Mouse (Mus musculus): ENCODE measurements around the gene Pdxk.
"Not testable (repeated sequence)": the region's sequence is repeated elsewhere in the genome, so short reads cannot be mapped to it uniquely, and the experiment has no call there.

Pdxk gene

DNA sequence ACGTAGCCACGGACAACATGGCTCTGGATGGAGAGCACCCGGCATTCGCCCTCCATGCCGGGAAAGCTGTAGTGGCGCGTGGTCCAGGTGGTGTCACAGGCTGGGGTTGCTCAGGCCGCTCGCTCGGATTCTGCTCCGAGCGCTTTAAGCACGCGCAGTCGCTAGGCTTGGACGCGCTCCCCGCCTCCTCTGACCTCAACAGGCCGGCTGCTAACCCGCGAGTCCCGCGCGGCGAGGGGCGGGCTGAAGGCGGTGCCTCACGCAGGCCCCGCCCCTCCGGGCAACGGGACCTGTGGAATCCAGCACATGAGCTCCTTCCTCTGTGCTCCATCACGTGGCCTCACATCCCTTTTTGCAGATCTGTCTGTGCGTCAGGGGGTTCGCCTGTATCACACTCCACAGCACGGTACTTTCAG lies at the start of gene Pdxk:
Gene Pdxk (minus strand): TSS at position 184 of the 416 bp plus-strand sequence.
- DNase-seq (ENCODE audit: low read depth, low spot score), result peak; percentile 80

DNA sequence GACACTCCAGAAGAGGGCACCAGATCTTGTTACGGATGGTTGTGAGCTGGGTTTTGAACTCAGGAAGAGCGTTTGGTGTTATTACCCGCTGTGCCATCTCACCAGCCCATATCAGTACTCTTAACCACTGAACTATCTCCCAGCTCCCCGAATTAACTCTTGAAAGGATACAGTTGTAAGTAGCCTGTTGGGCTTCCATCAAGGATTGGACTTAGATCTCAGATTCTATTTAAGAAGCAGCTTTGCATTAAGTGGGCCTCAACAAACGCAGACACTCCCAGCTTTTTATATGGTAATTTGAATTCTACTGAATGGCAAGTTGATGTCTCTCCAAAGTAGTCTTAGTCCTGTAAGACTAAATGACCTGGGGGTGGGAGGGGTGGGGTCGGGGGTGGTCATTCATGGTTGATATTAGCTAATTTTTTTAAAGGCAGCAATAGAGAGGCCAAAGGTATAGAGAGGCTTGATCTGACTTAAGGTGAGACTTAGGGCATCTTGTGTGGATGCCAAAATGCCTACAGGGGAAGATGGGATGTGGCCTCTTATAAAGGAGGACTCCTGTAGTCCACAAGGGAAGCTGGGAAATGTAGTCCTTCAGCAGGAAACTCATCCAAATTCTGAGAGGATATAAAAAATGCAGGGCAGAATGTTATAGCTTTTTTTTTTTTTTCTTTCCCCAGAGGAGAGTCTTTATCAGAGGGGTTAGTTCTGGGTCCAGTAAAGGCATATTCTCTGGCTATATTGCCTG lies 38.4 kb upstream of the Pdxk start:
- no peak for DNase-seq (ENCODE audit: low read depth, low spot score)

DNA sequence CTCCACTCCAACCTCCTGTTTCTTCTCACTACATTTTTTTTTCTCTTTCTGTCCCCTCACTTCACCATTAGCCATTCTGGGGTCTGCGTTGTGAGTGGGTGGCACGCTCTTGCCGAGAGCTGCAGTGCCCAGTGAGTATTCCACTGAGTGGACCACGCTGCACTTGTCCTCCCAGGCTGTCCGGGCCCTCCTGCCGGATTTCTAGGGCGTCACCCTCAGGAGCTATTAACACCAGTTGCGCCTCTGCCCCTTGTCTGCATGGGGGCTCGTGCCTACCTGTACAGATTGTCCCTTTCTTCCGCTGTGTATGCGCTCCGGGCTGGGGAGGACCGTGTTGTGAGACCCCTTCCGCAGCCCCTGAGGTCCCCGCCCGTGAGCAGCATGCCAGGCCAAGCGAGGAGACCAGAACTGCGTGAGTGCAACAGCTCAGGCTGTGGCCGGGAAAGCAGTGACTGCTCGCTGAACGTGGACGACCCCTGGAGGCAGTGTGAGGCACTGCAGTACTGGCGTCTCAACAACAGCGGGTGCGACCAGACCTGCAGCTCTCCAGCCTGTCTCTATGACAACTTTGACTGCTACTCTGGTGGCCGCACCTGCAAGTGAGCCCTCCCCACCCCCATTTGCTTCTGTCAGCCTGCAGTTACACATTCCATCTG lies 22.8 kb upstream of the Pdxk start:
- peak; percentile 68 for DNase-seq (ENCODE audit: low read depth, low spot score)

DNA sequence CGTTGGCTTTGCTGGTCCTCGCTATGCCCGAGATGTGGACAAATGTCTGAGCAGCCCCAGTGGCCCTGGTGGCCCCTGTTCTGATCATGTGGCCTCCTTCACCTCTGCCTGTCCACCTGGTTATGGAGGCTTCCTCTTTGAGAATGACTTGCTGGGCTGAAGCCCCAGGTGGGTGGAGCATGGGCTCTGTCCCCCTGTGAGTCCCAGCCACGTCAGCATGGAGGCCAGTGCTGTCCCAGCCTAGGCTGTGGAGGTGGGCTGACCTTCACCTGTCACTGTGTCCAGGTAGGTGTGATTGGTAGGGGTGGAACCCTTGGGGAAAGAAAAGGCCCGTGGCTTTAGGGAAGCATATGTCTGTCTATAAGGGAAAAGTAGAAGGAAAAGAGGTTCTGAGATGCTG lies 22.1 kb upstream of the Pdxk start:
- no peak for DNase-seq (ENCODE audit: low read depth, low spot score)

DNA sequence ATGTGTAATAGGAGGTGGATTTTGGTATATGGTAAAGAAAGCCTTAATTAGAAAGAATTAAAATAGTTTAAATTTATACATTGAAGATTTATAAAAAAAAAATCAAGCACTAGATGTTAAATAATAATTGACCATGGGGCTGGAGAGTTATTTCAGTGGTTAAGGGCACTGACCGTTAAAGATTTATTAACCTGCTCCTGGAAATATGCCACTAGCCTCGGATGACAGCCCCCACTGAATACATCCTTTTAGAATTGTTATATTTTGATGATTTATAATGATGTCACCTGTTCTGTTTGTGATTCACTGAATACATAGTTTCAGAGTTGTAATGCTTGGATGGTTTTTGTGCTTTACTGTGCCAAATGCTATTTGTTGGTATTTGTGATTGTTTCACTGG lies 20.6 kb upstream of the Pdxk start:
- not testable (repeated sequence) for DNase-seq (ENCODE audit: low read depth, low spot score)

DNA sequence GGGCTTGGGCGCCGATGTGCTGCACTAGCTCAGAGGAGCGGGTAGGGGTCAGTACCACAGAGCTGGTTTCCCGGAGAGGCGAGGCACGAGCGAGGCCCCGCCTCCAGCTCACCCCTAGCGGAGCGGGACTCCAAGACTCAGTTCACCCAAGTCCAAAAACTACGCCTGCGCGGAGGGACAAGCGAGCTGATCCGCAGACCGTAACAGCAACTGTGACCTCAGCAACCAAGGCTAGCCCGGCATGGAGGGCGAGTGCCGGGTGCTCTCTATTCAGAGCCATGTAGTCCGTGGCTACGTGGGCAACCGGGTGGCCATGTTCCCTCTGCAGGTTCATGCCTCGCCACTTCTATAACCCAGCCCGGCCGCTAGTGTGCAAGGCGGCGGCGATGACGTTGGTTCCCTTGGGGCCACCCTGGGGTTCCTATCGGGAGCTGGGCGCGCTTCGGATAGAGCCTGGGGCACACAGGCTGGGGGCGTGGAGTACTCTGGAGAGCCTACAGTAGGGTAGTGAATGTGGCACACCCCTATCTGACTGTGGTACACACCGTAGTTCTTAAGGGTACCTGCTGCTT lies 17.2 kb upstream of the Pdxk start:
- DNase-seq (ENCODE audit: low read depth, low spot score), result peak; percentile 84

DNA sequence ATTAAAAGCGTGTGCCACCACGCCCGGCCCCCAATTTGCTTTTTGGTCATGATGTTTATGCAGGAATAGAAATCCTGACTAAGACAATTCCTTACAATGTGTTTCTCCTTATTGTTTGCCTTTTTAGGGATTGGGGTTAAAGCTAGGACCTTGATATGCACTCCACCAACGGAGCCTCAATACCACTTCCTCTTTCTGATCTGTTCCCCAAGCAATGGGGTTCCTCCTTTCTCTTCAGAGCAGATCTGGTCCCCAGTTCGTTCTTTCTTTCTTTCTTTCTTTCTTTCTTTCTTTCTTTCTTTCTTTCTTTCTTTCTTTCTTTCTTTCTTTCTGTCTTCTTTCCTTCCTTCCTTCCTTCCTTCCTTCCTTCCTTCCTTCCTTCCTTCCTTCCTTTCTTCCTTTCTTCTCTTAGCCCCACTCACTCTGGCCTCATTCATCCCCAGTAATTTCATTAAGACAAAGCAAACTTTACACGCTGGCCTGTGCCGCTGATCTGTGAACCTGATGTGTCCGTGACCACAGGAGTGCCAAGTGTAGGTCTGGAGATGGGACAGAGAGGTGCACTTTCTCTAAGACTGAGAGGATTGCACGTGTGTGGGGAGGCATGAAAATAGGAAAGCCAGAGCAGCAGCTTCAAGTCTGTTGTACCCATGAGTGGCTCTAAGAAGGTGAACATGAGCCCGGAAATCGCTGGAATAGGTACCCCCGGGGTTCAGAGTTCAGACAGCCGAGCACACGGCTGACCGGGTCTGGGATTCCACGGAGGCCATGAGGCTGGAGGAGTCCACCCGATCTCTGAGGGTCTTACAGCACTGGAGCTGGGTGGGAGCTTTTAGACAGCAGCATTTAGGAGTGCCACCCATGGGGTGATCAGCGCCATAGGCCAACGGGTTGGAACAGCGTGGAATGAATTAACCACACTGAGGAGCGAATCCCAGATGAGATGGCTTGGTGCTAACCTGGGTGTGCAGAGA lies 16.5 kb upstream of the Pdxk start:
- no peak for DNase-seq (ENCODE audit: low read depth, low spot score)

DNA sequence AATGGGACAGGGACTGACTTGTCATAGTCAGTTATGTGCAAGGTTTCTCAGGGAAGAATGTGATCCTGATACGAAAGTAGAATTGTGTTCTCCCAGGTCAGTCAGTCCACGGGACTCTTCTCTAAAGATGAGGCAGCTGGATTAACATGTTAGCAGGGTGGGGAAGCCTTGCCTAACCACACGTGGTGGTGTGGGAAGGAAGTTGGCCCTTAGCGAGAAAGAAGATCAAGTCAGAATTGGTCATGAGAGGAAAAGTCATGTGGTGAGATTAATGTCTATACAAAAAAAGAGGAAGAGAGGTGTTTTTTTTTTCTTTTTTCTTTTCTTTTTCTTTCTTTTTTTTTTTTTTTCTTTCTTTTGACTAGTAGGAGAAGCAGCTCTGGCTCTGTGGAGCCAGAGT lies 12.0 kb upstream of the Pdxk start:
- DNase-seq (ENCODE audit: low read depth, low spot score), result no peak

DNA sequence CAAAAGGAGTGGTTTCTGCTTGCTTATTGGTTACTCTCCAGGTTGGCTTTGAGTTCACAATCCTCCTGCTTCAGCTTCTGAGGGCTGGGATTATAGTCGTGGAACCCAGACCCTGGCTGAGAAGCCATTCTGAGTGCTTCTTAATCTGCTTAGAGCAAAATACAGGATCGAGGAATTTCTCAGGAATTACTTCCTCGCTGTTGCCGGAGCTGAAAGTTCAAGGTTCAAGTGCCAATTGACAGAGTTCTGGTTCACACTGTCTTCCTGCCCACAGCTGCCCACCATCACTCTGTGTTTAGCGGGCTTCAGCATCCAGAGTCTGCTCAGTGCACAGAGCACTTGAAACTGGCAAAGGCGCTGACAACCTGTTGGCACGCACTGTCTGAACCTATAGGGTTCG lies 10.0 kb upstream of the Pdxk start:
- DNase-seq (ENCODE audit: low read depth, low spot score), result no peak

DNA sequence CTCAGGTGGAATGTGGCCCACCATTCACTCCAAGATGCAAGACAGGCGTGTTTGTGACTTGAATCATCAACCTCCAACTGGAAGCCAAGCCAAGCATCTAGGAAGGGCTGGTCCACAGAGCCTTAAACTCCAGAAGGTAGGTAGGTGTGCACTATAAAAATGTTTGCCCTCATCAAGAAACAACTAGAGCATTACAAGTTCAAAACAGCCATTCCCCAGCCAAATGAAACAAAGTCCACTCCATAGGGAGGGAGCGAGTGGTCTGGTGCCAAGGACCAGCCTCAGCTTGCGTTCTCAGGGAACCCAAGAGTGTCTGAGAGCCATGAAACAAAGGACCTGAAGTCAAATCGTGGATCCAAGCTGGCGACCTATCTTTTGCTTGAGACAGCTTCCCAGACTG lies 8.7 kb upstream of the Pdxk start:
- DNase-seq (ENCODE audit: low read depth, low spot score), result no peak

DNA sequence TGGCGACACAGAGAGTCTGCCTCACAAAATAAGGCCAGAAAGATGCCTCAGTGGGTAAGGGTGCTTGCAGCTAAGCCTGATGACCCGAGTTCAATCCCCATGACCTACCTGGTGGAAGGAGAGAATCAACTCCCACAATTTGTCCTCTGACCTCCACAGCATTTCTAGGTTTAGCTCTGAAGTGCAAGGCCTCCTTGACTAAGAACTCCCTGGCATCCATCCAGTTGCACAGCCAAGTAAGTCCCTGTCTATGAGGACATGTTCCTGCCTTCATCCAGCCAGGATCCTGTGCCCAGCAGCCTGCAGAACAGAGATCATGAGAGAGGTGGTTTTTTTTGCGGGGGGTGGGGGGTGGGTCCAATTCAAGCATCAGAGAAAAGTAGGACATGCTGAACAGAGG lies 7.3 kb upstream of the Pdxk start:
- no peak for DNase-seq (ENCODE audit: low read depth, low spot score)

DNA sequence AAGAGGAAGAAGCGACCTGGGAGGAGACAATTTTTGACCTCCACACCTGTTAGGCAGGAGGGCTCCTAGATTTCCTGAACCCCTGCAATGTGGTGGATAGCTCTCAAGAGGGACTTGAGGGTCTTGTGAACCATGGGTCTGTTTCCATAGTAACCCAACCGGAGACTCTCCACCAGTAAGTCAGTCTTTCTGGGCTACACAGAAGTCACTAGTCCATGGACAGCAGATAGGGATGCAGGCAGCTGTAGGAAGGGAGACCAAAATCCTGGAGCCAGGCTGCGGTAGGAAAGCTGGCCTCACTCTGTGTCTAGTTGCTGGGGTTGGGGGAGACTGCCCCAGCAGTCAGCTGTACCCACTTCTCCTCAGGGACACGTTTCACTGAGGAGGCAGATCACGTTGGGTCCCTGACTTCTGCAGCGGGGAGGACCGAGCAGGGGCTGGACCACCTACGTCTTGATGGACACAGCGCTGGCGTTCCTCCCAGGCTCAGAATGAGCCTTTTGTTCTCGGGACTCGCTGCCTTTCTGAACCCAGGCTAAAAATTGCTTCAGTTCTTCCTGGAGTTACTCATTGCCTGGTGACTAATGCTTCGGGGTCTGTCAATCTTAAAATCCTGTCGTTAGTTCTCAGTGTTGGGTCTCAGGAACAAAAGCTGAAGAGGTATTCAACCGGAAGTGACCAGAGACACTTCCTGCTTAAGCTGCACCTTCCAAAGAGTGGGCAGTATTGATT lies 6.0 kb upstream of the Pdxk start:
- no peak for DNase-seq (ENCODE audit: low read depth, low spot score)

DNA sequence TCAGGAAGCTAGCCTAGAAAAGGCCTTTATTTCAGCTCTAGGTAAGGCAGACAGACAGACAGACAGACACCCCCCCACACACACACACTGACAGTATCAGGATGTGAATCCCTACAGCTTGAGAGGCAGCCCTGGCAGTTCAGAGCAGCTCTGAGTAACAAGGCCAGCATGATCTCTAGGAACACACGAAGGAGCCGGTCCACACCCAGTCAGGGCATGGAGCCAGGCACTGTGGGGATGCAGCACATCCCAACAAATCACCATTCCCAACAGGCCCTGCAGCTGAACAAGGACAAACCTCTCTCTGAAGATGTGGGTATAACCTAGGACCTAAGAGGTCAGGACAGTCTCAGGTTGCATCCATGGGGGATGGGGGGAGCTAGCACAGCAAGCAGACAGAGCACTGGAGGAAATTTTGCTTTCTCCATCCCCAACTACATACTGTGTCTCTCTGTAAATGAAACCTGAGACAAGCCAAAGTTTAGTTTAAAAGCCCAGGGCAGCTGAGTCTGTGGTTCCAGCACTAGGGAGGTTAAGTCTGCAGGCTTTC lies 3.1 kb upstream of the Pdxk start:
- DNase-seq (ENCODE audit: low read depth, low spot score), result no peak

DNA sequence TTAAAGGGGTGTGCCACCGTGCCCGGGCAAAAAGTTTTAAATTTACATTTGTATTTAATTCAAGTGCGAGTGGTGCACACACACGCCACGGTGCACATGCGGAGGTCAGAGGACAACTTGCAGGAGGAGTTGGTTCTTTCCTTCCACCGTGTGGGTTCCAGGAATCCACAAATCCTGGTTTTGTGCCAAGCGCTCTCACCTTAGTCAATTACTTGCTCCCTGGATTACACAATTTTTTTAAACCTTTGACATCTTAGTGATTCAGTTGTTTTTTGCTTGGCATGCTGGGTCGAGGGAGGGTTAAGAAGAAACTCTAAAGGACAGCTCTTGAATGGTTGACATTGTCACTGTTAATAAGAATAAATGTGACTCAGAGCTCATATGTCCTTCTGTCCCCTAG lies 1.9 kb upstream of the Pdxk start:
- no peak for DNase-seq (ENCODE audit: low read depth, low spot score)

DNA sequence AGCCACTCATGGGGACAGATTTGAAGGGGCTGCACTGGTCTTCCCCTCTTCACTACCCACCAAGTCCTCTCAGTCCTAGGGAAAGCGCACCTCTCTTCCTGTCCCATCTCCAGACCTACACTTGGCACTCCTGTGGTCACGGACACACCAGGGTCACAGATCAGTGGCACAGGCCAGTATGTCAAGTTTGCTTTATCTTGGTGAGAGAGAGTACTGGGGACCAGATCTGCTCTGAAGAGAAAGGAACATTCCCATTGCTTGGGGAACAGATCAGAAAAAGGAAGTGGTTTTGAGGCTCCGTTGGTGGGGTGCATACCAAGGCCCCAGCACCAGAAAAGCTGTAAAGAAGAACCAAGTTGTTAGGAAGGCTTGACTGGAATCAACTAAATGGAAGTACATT lies 697 bp upstream of the Pdxk start:
- DNase-seq (ENCODE audit: low read depth, low spot score), result no peak

DNA sequence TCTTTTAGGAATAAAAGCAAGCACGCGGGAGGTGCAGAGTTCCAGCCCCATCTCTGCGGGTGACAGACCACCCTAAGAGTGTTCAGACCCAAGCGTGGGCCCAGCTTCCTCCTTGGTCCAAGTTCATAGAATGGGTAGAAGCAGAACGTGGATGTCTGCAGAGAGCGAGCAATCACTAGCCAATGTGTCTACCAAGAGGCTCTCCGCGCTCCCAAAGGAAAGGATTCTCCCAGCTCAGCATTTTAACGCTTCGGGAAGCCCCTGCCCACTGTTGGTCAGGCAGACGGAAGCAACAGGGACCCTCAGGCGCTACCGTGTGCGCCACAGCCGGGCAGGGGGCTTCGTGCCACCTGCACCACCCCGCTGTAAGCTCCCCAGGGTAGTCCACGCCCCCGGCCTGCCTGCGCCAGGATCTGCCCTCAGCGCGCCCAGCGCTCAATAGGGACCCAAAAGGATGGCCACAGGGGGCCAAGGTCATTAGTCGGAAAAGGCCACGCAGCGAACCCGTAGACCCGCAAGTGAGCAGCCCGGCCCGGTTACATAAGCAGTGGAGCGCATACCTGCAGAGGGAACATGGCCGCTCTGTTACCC lies 479 bp downstream of the Pdxk start:
- DNase-seq (ENCODE audit: low read depth, low spot score), result no peak

DNA sequence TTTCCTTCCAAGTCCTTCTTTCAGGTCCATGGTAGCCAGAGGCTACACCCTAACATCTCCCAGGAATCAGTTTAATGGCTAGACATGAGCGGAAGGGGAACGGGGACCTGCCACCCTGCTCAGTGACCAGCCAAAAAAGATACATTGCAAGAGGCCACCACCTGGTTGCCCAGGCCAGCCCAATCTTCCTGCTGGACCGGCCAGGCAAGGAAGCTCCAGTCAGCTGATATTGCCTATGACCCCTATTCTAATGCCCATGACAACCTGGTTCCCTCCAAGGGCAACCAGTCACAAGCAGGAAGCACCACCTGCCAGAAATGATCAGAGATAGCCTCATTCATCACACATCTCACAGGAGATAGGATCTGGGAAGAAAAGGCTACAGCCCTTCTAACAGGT lies 1.0 kb downstream of the Pdxk start:
- DNase-seq (ENCODE audit: low read depth, low spot score), result no peak

DNA sequence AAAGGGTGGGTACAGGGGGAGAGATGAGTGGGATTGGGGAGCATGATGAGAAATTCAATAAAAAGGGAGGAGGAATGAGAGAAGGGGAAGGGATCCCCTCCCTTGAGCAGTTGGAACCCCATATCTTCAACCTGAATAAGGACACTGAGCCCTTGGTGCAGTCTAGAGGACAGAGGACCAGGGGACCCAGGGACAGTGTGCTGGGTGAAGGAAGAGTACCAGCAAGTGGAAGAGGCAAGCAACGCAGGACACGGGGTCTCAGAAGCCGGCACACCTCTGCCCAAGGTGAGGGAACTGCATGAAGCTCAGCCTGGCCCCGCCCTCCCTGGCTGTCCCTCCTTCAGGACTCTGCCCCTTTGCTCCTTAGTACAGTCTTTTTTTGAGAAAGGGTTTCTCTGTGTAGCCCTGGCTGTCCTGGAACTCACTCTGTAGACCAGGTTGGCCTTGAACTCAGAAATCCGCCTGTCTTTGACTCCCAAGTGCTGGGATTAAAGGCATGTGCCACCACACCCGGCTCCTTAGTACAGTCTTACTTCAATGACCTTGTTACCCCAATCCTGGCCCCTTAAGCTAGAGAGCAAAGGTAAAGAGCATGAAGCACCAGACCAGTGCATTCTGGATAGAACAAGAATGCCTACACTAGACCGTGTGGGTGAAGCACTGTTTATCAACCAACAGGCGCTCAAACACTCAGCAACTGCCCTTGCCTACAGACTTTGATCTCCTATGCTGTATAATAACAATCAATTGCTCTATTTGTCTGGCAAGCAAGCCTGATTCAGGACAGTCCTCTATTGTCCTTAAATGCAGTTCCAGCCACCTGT lies 1.6 kb downstream of the Pdxk start:
- DNase-seq (ENCODE audit: low read depth, low spot score), result no peak

DNA sequence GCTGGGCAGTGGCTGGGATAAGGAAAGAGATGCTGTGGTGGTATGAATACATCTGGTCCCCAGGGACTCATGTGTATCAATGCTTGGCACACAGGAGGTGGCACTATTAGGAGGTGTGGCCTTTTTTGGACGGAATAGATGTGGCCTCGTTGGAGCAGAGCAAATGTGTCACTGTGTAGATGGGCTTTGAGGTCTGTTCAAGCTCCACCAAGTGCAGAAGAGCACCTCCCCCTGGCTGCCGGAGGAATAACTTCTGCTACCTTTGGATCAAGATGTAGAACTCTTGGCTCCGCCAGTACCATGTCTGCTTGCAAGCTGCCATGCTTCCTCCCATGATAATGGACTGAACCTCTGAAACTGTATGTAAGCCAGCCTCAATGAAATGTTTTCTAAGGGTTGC lies 3.0 kb downstream of the Pdxk start:
- DNase-seq (ENCODE audit: low read depth, low spot score), result no peak

DNA sequence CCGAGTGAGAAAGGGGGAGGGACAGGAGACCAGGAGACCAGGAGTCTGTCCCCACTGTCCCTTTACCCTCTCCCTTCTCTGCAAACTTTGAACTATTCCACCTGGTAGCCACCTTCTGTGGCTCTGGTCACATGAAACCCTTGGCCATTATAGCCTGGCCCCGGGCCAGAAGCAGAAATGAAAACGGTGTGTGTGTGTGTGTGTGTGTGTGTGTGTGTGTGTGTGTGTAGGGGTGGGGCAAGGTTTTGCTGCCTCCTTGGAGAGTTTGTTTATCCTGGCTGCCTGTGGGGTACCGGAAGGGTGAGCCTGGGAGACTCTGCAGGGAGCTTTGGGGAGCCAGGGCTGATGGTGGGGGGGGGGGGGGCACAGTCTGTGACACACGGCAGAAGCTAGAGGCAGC lies 4.3 kb downstream of the Pdxk start:
- no peak for DNase-seq (ENCODE audit: low read depth, low spot score)

All from WW6 (cell line).